ENCODE assay signal across 8 mouse cellular contexts in genomic region chr5:113918654-113919053, GRCm38 (mm10). TPM values are rescaled to one million over a fixed set of nuclear protein-coding genes. Genes with fewer than 3 reads are reported as not detected.
A peak's percentile ranks its signal among the peaks of the same experiment; 100 is the strongest.
DNase-seq lines count a peak whose midpoint lies in the region; ATAC-seq and TF ChIP-seq lines count a peak whose summit lies in the region.

No protein-coding gene starts in this region.

- DNase-seq in forebrain, embryonic 10.5 days (ENCODE audit: extremely low spot score, low spot score): no peak
- DNase-seq in forebrain, embryonic 11.5 days (ENCODE audit: low spot score): no peak
- peak; percentile 81 for DNase-seq in heart, adult 8-10 months (ENCODE audit: low spot score)
- DNase-seq in kidney, postnatal 0 days (ENCODE audit: low spot score): peak; percentile 62
- DNase-seq in testis, postnatal 10 days (ENCODE audit: low spot score): no peak
- no peak for DNase-seq in frontal cortex, postnatal 25 days (ENCODE audit: low spot score in 2 of 2)
- no peak for DNase-seq in left cerebral cortex, adult 18-20 months (ENCODE audit: low spot score in 2 of 2)

- no peaks in the 10 kb centered on the region for H3K9me3 ChIP-seq in forebrain, embryonic 10.5 days
- no peaks in the 10 kb centered on the region for H3K9me3 ChIP-seq in forebrain, embryonic 11.5 days (ENCODE audit: control insufficient read depth, low read length)
- no peaks in the 10 kb centered on the region for H3K9me3 ChIP-seq in kidney, postnatal 0 days (replicated peaks; ENCODE audit: low read length)

- no peak overlapping the region for H3K9ac ChIP-seq in forebrain, embryonic 11.5 days (ENCODE audit: low read length)
- no peak overlapping the region for H3K9ac ChIP-seq in kidney, postnatal 0 days (ENCODE audit: low read depth, low read length)

- peaks cover 31% of the 10 kb centered on the region for H3K4me1 ChIP-seq in forebrain, embryonic 10.5 days
- 0 out of 2 replicates have a peak, but pooled peaks cover 2% of the 10 kb centered on the region for H3K4me1 ChIP-seq in forebrain, embryonic 11.5 days (replicated peaks; ENCODE audit: control insufficient read depth, insufficient read depth, low read length)
- peaks cover 7% of the 10 kb centered on the region for H3K4me1 ChIP-seq in kidney, postnatal 0 days (replicated peaks; ENCODE audit: insufficient read depth, low read length)

- H3K27ac ChIP-seq in forebrain, embryonic 10.5 days: peak overlapping the region; percentile 54; the same call in 1 of the 2 replicates
- H3K27ac ChIP-seq in forebrain, embryonic 11.5 days (ENCODE audit: low read depth, low read length): no peak overlapping the region
- peak overlapping the region; percentile 50 for H3K27ac ChIP-seq in kidney, postnatal 0 days
- peak overlapping the region; percentile 97 for H3K27ac ChIP-seq in macrophage

- TF ChIP-seq CTCF in kidney, postnatal 0 days (IDR thresholded peaks at IDR 0.05; ENCODE audit: low read depth): no peak

- H3K36me3 ChIP-seq in forebrain, embryonic 10.5 days (replicated peaks): no peaks in the 10 kb centered on the region
- no peaks in the 10 kb centered on the region for H3K36me3 ChIP-seq in forebrain, embryonic 11.5 days (ENCODE audit: control insufficient read depth, insufficient read depth, low read length)
- H3K36me3 ChIP-seq in kidney, postnatal 0 days (ENCODE audit: insufficient read depth, low read length): no peaks in the 10 kb centered on the region
- no peaks in the 10 kb centered on the region for H3K36me3 ChIP-seq in macrophage (ENCODE audit: inconsistent target)

- no peak for ATAC-seq in forebrain, embryonic 11.5 days (replicated peaks; ENCODE audit: low FRiP score)
- ATAC-seq in kidney, postnatal 0 days (replicated peaks; ENCODE audit: low FRiP score, low read depth): no peak; the same call in 1 of the 2 replicates

- no peaks in the 10 kb centered on the region for H3K27me3 ChIP-seq in forebrain, embryonic 10.5 days (ENCODE audit: poor library complexity, severe bottlenecking)
- no peaks in the 10 kb centered on the region for H3K27me3 ChIP-seq in forebrain, embryonic 11.5 days (ENCODE audit: control insufficient read depth, insufficient read depth, low read length)
- no peaks in the 10 kb centered on the region for H3K27me3 ChIP-seq in kidney, postnatal 0 days (ENCODE audit: insufficient read depth, low read length)

- no peak overlapping the region for H3K4me3 ChIP-seq in forebrain, embryonic 10.5 days
- no peak overlapping the region for H3K4me3 ChIP-seq in forebrain, embryonic 11.5 days (ENCODE audit: low read depth, low read length)
- H3K4me3 ChIP-seq in kidney, postnatal 0 days (replicated peaks; ENCODE audit: low read depth, low read length): no peak overlapping the region
- no peak overlapping the region for H3K4me3 ChIP-seq in macrophage (ENCODE audit: inconsistent target)

- no peak overlapping the region for H3K4me2 ChIP-seq in forebrain, embryonic 11.5 days (ENCODE audit: low read depth, low read length, severe bottlenecking)
- H3K4me2 ChIP-seq in kidney, postnatal 0 days (ENCODE audit: low read length): no peak overlapping the region

- WGBS in forebrain, embryonic 10.5 days: 76% methylated on average over 9 of the region's 9 CpGs
- WGBS in forebrain, embryonic 11.5 days: 73% methylated on average over 9 of the region's 9 CpGs
- 18% methylated on average over 9 of the region's 9 CpGs for WGBS in kidney, postnatal 0 days
- 2% methylated on average over 9 of the region's 9 CpGs for WGBS in macrophage (ENCODE audit: missing documents)

- H3K79me2 ChIP-seq in macrophage (ENCODE audit: inconsistent target): no peaks in the 10 kb centered on the region

RNA-seq across cellular contexts. Expression of gene Coro1c, which starts 10.1 kb away (rescaled TPM):
- polyA plus RNA-seq in forebrain, embryonic 10.5 days (2016; fragmentation: Nextera tagmentation; extraction: Ambion mirVana): 209 and 210 TPM in 2 replicates
- 231 and 246 TPM in 2 replicates for polyA plus RNA-seq in forebrain, embryonic 11.5 days (2014; fragmentation: Nextera tagmentation; extraction: Ambion mirVana)
- total RNA-seq in heart, adult 8-10 months (2022): 10 to 100 TPM; 21.9 to 30.3 (median 23.7) TPM
- polyA plus RNA-seq in kidney, postnatal 0 days (2015; fragmentation: Nextera tagmentation; extraction: Ambion mirVana): 69.5 and 86.7 TPM in 2 replicates
- 100 to 1,000 TPM in 17 of 26 experiments, 10 to 100 TPM in 9; 22.3 to 244 (median 133) TPM for total RNA-seq in macrophage (2018; cell fraction: chromatin; rRNA removed)
- 100 to 1,000 TPM; 158 to 295 (median 208) TPM for total RNA-seq in macrophage (2018; cell fraction: cytosol; rRNA removed)
- total RNA-seq in macrophage (2018; cell fraction: nucleus; rRNA removed): 100 to 1,000 TPM in 21 of 26 experiments, 10 to 100 TPM in 5; 51.2 to 265 (median 156) TPM
- 171 to 329 TPM (median 266 TPM) in 3 replicates for polyA plus RNA-seq in macrophage (2018)
- total RNA-seq in left cerebral cortex, adult 18-20 months (2021): 10 to 100 TPM; 86.7 to 88.5 TPM

Comparison
In these comparisons a context has a peak if more than half of its experiments do, and no peak if none do; other contexts are left out.
1. DNase-seq: peak in heart, adult 8-10 months (single experiment) and kidney, postnatal 0 days (single experiment); none in forebrain, embryonic 10.5 days (single experiment), forebrain, embryonic 11.5 days (single experiment), testis, postnatal 10 days (single experiment), frontal cortex, postnatal 25 days (0 of 2) and left cerebral cortex, adult 18-20 months (0 of 2).